Mouse (Mus musculus) CH12F3 (cell line): ENCODE data around the gene Adamtsl4.

ENCODE experiments used
- in situ Hi-C: fragments of 300-500 bp; cut with MboI; formaldehyde crosslinking; loops from 2 replicates; pipeline ENCODE4 v1.14.3; 2020; ENCODE audit warnings: low sequenced_read_pairs

Gene Adamtsl4

DNA sequence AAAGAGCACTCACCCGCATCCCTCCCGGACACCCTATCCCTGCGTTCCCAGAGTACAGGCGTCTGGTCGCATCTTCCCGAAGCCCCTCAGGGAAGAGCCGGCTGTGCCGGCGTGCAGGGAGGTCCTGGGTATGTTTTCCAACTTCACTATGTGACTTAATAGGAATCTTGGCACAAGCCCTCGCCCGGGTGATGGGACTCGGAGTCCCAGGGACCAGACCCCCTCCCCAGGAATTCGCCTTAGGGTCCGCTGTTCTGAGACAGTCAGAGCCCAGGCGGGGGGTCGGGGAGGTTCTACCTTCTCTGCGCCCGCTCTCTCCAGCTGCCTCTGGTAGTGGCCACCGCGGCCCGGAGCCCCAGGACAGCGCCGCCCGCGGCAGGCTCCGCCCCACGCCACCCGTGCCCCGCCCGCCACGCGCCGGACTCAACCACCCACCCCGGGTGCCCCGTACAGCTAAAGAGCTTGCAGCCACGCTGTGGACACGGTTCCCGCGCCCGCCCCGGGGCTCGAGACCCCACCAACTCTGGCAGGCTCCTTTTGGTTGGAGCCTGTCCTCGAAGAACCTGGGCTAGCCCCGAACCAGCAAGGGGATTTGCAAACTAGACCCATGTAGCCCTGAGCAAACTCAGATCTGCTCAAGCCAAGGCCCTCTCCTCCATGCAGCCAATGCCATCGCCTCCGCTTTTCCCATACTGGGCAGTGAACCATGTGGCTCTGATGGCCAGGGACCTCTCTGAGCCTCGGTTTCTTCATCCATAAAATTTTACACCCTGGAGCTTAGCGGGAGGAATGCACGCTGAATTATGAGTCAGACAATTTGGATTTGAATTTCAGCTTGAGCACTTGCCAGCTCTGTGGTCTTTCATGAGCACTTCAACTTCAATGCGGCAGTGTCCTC, at the start of gene Adamtsl4:
Gene Adamtsl4, minus strand, starts transcription at position 394 of the 898 bp plus-strand sequence.
- in situ Hi-C loops: no loop called here

GRCm38 (mm10) chr3:95735071-95735670, 47.5 kb upstream of the Adamtsl4 start:
- in situ Hi-C loops: no loop called here

- in situ Hi-C loops: no loop called here
Measured at GRCm38 (mm10) chr3:95734092-95734702, 46.5 kb upstream of the Adamtsl4 start.

DNA sequence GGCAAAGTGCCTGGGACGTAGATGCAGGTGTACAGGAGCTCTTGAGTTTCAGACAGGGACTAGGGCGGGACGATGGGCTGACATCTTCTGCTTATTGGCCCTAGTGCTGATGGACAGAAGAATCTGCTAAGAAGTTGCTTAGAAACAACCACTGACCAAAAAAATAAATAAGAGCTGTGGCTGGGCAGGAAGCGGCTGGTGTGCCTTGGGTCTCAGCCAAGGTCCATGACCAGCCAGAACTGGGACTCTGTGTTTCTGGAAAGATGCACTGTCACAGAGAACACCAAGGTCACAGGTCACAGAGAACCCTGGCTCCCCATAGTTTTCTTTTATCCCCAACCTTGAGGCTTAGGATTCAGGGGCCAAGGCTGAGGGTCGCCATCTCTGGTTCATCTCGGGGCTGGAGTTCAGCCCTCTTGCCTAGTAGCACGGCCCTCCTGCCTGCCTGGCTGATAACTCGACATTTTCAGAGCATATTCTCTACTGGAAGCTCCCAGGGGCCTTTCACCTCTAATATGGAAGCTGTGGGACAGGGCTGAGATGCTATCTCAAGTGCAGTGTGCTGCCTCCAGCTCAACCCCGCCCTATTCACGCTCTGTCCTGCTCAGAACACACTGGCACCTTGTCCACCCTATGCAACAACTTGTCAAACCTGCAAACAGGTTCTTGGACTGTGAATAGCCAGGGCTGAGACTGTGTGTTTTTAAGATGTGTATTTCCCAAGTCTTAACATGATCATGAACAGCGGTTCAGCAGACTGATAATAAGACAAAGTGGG, 45.2 kb upstream of the Adamtsl4 start:
- in situ Hi-C loops: no loop called here

- in situ Hi-C loops: no loop called here
Measured at GRCm38 (mm10) chr3:95732297-95732696, 44.6 kb upstream of the Adamtsl4 start.

DNA sequence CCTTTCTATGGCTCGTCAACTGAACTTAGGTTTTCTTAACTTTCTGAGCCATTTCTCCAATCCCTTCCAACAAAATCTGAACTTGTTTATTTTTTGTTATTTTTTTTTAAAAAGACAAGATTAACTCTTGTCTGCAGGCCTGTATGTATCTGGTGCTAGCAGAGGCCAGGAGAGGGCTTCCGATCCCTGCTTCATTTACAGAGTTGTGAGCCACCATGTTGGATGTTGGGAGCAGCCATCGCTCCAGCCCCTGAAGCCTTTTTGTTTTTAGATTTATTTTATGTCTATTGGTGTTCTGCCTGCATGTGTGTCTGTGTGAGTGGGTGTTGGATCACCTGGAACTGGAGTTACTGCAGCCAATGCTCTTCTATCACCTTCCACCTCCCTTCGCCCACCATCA, 44.1 kb upstream of the Adamtsl4 start:
- in situ Hi-C loops: no loop called here

GRCm38 (mm10) chr3:95730431-95730830, 42.7 kb upstream of the Adamtsl4 start:
- in situ Hi-C loops: no loop called here

- in situ Hi-C loops: no loop called here
Measured at GRCm38 (mm10) chr3:95728906-95729305, 41.2 kb upstream of the Adamtsl4 start.

GRCm38 (mm10) chr3:95726696-95727358, 39.1 kb upstream of the Adamtsl4 start:
- in situ Hi-C loops: no loop called here

GRCm38 (mm10) chr3:95725863-95726262, 38.1 kb upstream of the Adamtsl4 start:
- in situ Hi-C loops: no loop called here

GRCm38 (mm10) chr3:95722386-95722785, 34.7 kb upstream of the Adamtsl4 start:
- in situ Hi-C loops: no loop called here

DNA sequence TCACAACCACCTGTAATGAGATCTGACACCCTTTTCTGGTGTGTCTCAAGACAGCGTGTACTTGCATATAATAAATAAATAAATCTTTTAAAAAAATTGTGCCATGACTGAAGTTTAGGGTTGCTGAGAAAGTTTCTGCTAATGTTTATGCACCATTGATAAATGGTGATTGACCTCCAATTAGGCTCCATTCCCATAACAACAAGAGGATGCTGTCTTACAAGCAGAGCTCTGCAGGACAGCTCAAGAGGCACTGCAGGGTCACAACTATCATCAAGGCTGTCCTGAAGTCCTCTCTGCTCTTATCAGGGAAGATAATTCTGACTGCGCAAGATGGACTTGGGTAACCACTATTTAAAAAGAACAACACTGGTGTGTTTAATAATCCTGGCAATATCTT, 30.4 kb upstream of the Adamtsl4 start:
- in situ Hi-C loops: no loop called here

- in situ Hi-C loops: no loop called here
Measured at GRCm38 (mm10) chr3:95716075-95716474, 28.4 kb upstream of the Adamtsl4 start.

GRCm38 (mm10) chr3:95709967-95710366, 22.2 kb upstream of the Adamtsl4 start:
- in situ Hi-C loops: no loop called here

DNA sequence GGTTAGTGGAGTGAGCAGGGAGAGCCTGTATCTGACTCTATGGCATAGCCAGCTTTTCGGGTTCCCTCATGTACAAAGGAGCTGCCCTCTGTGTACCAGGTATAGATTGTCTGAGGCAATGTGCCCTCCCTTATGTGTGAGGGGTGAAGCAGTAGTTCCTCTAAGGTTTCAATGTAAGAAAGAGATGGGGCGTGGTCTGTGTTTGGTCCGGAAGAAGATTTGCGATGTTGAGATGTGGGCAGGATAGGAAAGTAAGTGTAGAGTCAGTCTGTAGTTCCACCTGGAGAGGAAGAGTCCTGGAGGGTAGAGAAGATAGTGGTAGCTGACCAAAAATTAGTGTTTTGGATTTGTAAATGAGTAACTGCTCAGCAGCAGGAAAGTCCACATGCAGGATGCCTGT, 21.3 kb upstream of the Adamtsl4 start:
- in situ Hi-C loops: no loop called here

DNA sequence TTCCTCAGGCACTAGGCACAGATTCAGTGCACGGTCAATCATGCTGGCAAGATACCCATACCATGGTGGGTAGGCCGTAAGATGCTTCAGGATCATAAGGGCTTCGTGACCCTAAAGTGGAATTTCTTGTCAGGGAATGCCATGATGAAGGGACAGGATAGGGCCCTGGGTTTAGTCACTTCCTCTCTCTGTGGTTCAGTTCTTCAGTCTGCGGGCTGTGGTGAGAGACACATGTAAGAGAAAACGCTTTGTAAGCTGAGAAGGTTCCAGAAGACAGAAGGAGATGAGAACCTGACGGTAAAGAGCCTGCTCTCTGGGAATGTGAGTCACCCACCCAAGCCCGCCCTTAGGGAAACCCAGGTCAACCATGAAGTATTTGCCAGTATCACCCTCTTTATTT, 19.8 kb upstream of the Adamtsl4 start:
- in situ Hi-C loops: no loop called here

DNA sequence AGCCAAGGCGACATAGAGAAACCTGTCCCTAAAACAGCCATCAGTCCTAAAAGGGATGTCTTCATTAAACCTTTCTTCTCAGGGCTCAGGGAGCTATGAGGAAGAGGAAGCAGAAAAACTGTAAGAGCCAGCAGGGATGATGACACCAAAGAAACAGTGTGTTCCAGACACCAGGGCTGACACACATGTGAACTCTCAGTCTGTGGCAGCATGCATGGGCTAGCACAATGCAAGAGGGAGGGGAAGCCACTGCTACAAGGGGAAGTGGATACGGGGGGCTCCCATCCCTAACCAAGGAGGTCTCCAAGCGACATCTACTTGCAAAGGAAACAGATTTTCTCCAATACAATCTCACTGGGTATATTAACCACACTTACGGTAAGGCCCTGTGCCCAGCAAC, 18.6 kb upstream of the Adamtsl4 start:
- in situ Hi-C loops: no loop called here

DNA sequence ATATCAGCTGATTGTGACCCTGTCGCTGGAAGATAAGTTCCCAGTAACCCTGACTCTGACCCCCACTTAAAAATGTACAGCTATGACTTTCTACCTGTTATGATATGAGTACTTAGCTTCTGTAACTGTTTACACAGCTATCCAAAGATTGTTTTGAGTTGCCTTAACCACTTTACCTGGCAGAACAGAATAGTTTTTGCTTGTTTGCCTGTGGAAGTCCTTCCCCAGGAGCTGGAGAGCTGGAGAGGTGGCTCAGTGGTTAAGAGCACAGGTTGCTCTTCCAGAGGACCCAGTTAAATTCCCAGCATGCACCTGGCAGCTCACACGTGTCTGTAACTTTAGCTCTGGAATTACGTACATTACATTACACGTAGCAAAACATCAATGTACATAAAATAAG, 16.9 kb upstream of the Adamtsl4 start:
- in situ Hi-C loops: no loop called here

DNA sequence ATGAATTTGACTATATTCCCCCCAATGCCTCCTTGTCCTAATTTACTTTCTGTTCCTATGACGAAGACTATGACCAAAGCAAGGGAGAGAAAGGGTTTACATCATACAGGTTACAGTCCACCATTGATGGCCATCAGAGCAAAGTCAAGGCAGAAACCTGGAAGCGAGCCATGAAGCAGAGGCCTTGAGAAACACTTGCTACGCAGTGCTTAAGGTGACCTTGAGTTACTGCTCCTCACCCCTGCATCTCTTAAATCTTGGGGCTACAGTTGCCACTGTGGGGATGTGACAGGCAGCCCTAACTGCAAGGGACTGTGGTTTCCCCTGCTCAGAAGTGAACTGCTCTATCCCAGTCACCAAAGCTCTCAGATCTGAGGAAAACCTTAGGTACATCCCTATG, 15.6 kb upstream of the Adamtsl4 start:
- in situ Hi-C loops: no loop called here

DNA sequence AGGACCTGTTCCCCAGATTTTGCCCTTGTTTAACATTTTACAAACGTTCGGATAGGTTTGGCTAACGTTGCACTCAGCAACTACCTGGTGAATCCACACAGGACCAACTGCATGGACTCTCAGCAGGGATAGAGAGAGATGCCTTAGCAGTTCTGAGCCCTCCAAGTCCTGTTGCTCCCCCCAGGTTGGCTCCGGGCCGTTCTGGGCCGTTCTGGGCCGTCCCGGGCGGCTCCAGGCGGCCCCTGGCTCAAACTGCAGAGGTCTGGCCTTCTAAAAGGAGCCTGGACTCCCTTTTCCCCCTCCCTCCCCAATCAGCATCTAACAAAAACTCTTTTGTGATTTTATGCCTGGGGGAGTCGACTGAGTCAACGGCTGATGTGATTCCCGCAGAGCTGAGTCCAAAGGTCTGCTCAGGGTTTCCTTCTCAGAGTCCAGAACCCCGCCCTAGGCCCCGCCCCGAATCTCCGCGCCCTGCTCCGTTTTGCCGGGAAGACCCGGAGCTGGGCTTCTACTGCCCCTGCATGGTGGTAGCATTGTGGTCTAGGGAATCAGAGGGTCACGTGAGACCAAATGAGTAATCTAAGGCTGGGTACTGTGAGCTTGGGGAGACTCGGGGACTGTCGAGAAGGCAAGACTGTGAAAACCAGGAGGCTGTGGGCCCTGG, 14.3 kb upstream of the Adamtsl4 start:
- in situ Hi-C loops: no loop called here
